Mouse (Mus musculus): ENCODE measurements around the gene Abat. TPM values are rescaled to one million over a fixed set of nuclear protein-coding genes. Genes with fewer than 3 reads are reported as not detected.

Abat gene
- 19.9 and 22.4 TPM in 2 replicates for polyA plus RNA-seq (2015; fragmentation: Nextera tagmentation; extraction: Ambion mirVana)

- Histone ChIP-seq H3K4me2 (peak within 1 kb of the TSS; percentile 86), H3K4me3 (peak within 1 kb of the TSS; percentile 60), H3K9me3 (no peaks in the 10 kb centered on the region), H3K4me1 (peaks cover 19% of the 10 kb centered on the region), H3K27me3 (0 out of 2 replicates have a peak, but pooled peaks cover 3% of the 10 kb centered on the region), H3K27ac (peak within 1 kb of the TSS; percentile 67; the same call in 1 of the 2 replicates), H3K9ac (peak within 1 kb of the TSS; percentile 60), H3K36me3 (no peaks in the 10 kb centered on the region)
- under 1% methylated on average over 46 of the region's 46 CpGs for WGBS
- ATAC-seq (ENCODE audit: borderline replicate concordance, extremely low read depth, low FRiP score, low TSS enrichment) = peak; percentile 99
These were observed at the start of gene Abat for GRCm38 (mm10) chr16:8513236-8513906. Abat (plus strand) TSS chr16:8513429.

GRCm38 (mm10) chr16:8470132-8470531, 43.1 kb upstream of the Abat start:
- WGBS = 74% methylated on average over 2 of the region's 2 CpGs
- Histone ChIP-seq H3K9me3 (no peaks in the 10 kb centered on the region), H3K27me3 (no peaks in the 10 kb centered on the region), H3K4me3 (peak overlapping the region; percentile 67), H3K4me1 (peaks cover 6% of the 10 kb centered on the region), H3K4me2 (peak overlapping the region; percentile 75), H3K36me3 (no peaks in the 10 kb centered on the region), H3K27ac (no peak overlapping the region), H3K9ac (no peak overlapping the region; the same call in 1 of the 2 replicates)
- ATAC-seq (ENCODE audit: borderline replicate concordance, extremely low read depth, low FRiP score, low TSS enrichment) = peak; percentile 38

GRCm38 (mm10) chr16:8470603-8471481, 42.4 kb upstream of the Abat start, which contains the start of gene Mettl22:
Mettl22 (plus strand) TSS chr16:8470788.
- peak; percentile 97 for ATAC-seq (ENCODE audit: borderline replicate concordance, extremely low read depth, low FRiP score, low TSS enrichment)
- Histone ChIP-seq H3K27ac (peak within 1 kb of the TSS; percentile 86), H3K9me3 (no peaks in the 10 kb centered on the region)

GRCm38 (mm10) chr16:8487396-8488005, 25.7 kb upstream of the Abat start:
- H3K4me3 ChIP-seq = no peak overlapping the region
- H3K4me1 ChIP-seq = no peaks in the 10 kb centered on the region
- no peak overlapping the region for H3K27ac ChIP-seq
- no peak overlapping the region for H3K9ac ChIP-seq
- H3K4me2 ChIP-seq = no peak overlapping the region
- peaks cover 26% of the 10 kb centered on the region; the same call in 1 of the 2 replicates for H3K36me3 ChIP-seq
- no peak for ATAC-seq (ENCODE audit: borderline replicate concordance, extremely low read depth, low FRiP score, low TSS enrichment)
- 88% methylated on average over 9 of the region's 9 CpGs for WGBS
- H3K9me3 ChIP-seq = no peaks in the 10 kb centered on the region
- no peaks in the 10 kb centered on the region for H3K27me3 ChIP-seq

More at GRCm38 (mm10) chr16:8470603-8471481, 42.4 kb upstream of the Abat start, which contains the start of gene Mettl22:
- Histone ChIP-seq H3K4me3 (peak within 1 kb of the TSS; percentile 67), H3K36me3 (no peaks in the 10 kb centered on the region), H3K9ac (peak within 1 kb of the TSS; percentile 66), H3K4me1 (peaks cover 6% of the 10 kb centered on the region), H3K4me2 (peak within 1 kb of the TSS; percentile 75), H3K27me3 (no peaks in the 10 kb centered on the region)
- 1% methylated on average over 48 of the region's 48 CpGs for WGBS

GRCm38 (mm10) chr16:8489340-8489739, 23.9 kb upstream of the Abat start:
- Histone ChIP-seq H3K4me1 (no peaks in the 10 kb centered on the region), H3K9ac (no peak overlapping the region), H3K4me2 (no peak overlapping the region), H3K4me3 (no peak overlapping the region), H3K36me3 (peaks cover 19% of the 10 kb centered on the region; the same call in 1 of the 2 replicates), H3K9me3 (no peaks in the 10 kb centered on the region), H3K27me3 (no peaks in the 10 kb centered on the region), H3K27ac (no peak overlapping the region)
- WGBS = 85% methylated on average over 5 of the region's 5 CpGs
- ATAC-seq (ENCODE audit: borderline replicate concordance, extremely low read depth, low FRiP score, low TSS enrichment) = no peak

- Histone ChIP-seq H3K4me2 (no peak overlapping the region), H3K27ac (no peak overlapping the region), H3K4me1 (no peaks in the 10 kb centered on the region), H3K27me3 (no peaks in the 10 kb centered on the region), H3K9ac (no peak overlapping the region), H3K4me3 (no peak overlapping the region), H3K9me3 (no peaks in the 10 kb centered on the region), H3K36me3 (0 out of 2 replicates have a peak, but pooled peaks cover 5% of the 10 kb centered on the region)
- WGBS = 40% methylated on average over 13 of the region's 13 CpGs
- ATAC-seq (ENCODE audit: borderline replicate concordance, extremely low read depth, low FRiP score, low TSS enrichment) = no peak
These were observed 21.3 kb upstream of the Abat start for GRCm38 (mm10) chr16:8491743-8492490.

GRCm38 (mm10) chr16:8494268-8494667, 19.0 kb upstream of the Abat start:
- Histone ChIP-seq H3K27me3 (no peaks in the 10 kb centered on the region), H3K9me3 (no peaks in the 10 kb centered on the region), H3K36me3 (no peaks in the 10 kb centered on the region), H3K4me2 (no peak overlapping the region), H3K27ac (no peak overlapping the region), H3K9ac (no peak overlapping the region), H3K4me3 (no peak overlapping the region), H3K4me1 (no peaks in the 10 kb centered on the region)
- WGBS = 14% methylated on average over 4 of the region's 4 CpGs
- ATAC-seq (ENCODE audit: borderline replicate concordance, extremely low read depth, low FRiP score, low TSS enrichment) = no peak

- no peak for ATAC-seq (ENCODE audit: borderline replicate concordance, extremely low read depth, low FRiP score, low TSS enrichment)
- Histone ChIP-seq H3K4me3 (no peak overlapping the region), H3K36me3 (no peaks in the 10 kb centered on the region), H3K4me1 (no peaks in the 10 kb centered on the region), H3K27me3 (no peaks in the 10 kb centered on the region), H3K27ac (no peak overlapping the region), H3K9me3 (no peaks in the 10 kb centered on the region), H3K9ac (no peak overlapping the region), H3K4me2 (no peak overlapping the region)
- WGBS = 46% methylated on average over 2 of the region's 2 CpGs
These were observed 16.3 kb upstream of the Abat start for GRCm38 (mm10) chr16:8496967-8497366.

- no peak overlapping the region for H3K9ac ChIP-seq
- H3K27ac ChIP-seq = no peak overlapping the region
- no peaks in the 10 kb centered on the region for H3K27me3 ChIP-seq
- no peak overlapping the region for H3K4me3 ChIP-seq
- no peaks in the 10 kb centered on the region for H3K36me3 ChIP-seq
- WGBS = 34% methylated on average over 2 of the region's 2 CpGs
- no peaks in the 10 kb centered on the region for H3K9me3 ChIP-seq
- no peak for ATAC-seq (ENCODE audit: borderline replicate concordance, extremely low read depth, low FRiP score, low TSS enrichment)
- H3K4me2 ChIP-seq = no peak overlapping the region
- H3K4me1 ChIP-seq = no peaks in the 10 kb centered on the region
These were observed 9.0 kb upstream of the Abat start for GRCm38 (mm10) chr16:8504271-8504670.

GRCm38 (mm10) chr16:8509894-8510293, 3.3 kb upstream of the Abat start:
- H3K9me3 ChIP-seq = no peaks in the 10 kb centered on the region
- H3K27ac ChIP-seq = no peak overlapping the region
- no peak for ATAC-seq (ENCODE audit: borderline replicate concordance, extremely low read depth, low FRiP score, low TSS enrichment)
- H3K4me3 ChIP-seq = no peak overlapping the region
- 0 out of 2 replicates have a peak, but pooled peaks cover 3% of the 10 kb centered on the region for H3K27me3 ChIP-seq
- H3K4me1 ChIP-seq = peaks cover 19% of the 10 kb centered on the region
- no peaks in the 10 kb centered on the region for H3K36me3 ChIP-seq
- 65% methylated on average over 5 of the region's 5 CpGs for WGBS
- H3K4me2 ChIP-seq = no peak overlapping the region
- H3K9ac ChIP-seq = no peak overlapping the region

- no peaks in the 10 kb centered on the region for H3K36me3 ChIP-seq
- no peak overlapping the region for H3K27ac ChIP-seq
- H3K9me3 ChIP-seq = no peaks in the 10 kb centered on the region
- ATAC-seq (ENCODE audit: borderline replicate concordance, extremely low read depth, low FRiP score, low TSS enrichment) = peak; percentile 10; the same call in 1 of the 2 replicates
- under 1% methylated on average over 5 of the region's 5 CpGs for WGBS
- peaks cover 19% of the 10 kb centered on the region for H3K4me1 ChIP-seq
- H3K4me2 ChIP-seq = peak overlapping the region; percentile 86
- H3K9ac ChIP-seq = no peak overlapping the region
- H3K27me3 ChIP-seq = 0 out of 2 replicates have a peak, but pooled peaks cover 3% of the 10 kb centered on the region
- peak overlapping the region; percentile 60 for H3K4me3 ChIP-seq
These were observed 399 bp upstream of the Abat start for GRCm38 (mm10) chr16:8512830-8513229.
